Mouse (Mus musculus): ENCODE measurements around the gene Akr7a5. TPM values are rescaled to one million over a fixed set of nuclear protein-coding genes. Genes with fewer than 3 reads are reported as not detected.

Gene Akr7a5
- polyA plus RNA-seq, 1 experiment, result 29.5 TPM

DNA sequence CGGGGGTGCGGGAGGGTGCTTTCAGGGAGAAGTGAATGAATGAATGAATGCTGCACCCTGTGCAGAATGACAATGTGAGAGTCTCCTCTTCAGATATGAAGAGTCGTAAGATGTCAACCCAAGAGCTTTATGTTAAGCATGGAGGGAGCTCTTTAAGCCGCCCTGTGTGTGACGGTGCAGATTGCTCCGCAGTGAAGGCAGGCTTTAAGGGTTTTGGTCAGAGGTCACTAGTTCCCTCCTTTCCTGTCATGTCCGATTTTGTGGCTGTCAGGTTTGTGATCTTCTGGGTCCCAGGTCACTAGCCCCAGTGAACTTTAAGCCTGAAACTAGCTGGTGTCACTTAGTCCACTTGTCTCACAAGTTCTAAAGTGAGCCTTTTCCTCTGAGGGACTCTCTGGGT lies 42.3 kb downstream of the Akr7a5 start:
- Histone ChIP-seq H3K27ac (ENCODE audit: control insufficient read depth, insufficient read depth, low read length) (no peak overlapping the region), H3K4me1 (replicated peaks; ENCODE audit: control insufficient read depth, insufficient read depth, low read length) (peaks cover 15% of the 10 kb centered on the region), H3K27me3 (ENCODE audit: control insufficient read depth, insufficient read depth, low read length) (no peaks in the 10 kb centered on the region), H3K36me3 (ENCODE audit: control insufficient read depth, insufficient read depth, low read length) (peaks cover 14% of the 10 kb centered on the region), H3K4me3 (ENCODE audit: control insufficient read depth, insufficient read depth, low read length) (peak overlapping the region; percentile 69)
- WGBS, result 1% methylated on average over 7 of the region's 7 CpGs
- no peak for TF ChIP-seq CTCF (IDR thresholded peaks at IDR 0.05; ENCODE audit: borderline replicate concordance, control insufficient read depth, extremely low read depth, insufficient read depth, low read length, poor library complexity)
- no peak for TF ChIP-seq POLR2A (IDR thresholded peaks at IDR 0.05; ENCODE audit: control insufficient read depth, extremely low read depth, insufficient read depth, low read length, poor library complexity)
- no peak for DNase-seq

- DNase-seq, result no peak
- Histone ChIP-seq H3K27ac (ENCODE audit: control insufficient read depth, insufficient read depth, low read length) (no peak overlapping the region), H3K36me3 (ENCODE audit: control insufficient read depth, insufficient read depth, low read length) (peaks cover 29% of the 10 kb centered on the region), H3K27me3 (ENCODE audit: control insufficient read depth, insufficient read depth, low read length) (no peaks in the 10 kb centered on the region), H3K4me3 (ENCODE audit: control insufficient read depth, insufficient read depth, low read length) (no peak overlapping the region), H3K4me1 (replicated peaks; ENCODE audit: control insufficient read depth, insufficient read depth, low read length) (peaks cover 5% of the 10 kb centered on the region)
- no peak for TF ChIP-seq CTCF (IDR thresholded peaks at IDR 0.05; ENCODE audit: borderline replicate concordance, control insufficient read depth, extremely low read depth, insufficient read depth, low read length, poor library complexity)
- no peak for TF ChIP-seq POLR2A (IDR thresholded peaks at IDR 0.05; ENCODE audit: control insufficient read depth, extremely low read depth, insufficient read depth, low read length, poor library complexity)
- 93% methylated on average over 3 of the region's 3 CpGs for WGBS
Observed at GRCm38 (mm10) chr4:139357211-139357610, 46.7 kb downstream of the Akr7a5 start.

- Histone ChIP-seq H3K4me3 (ENCODE audit: control insufficient read depth, insufficient read depth, low read length) (no peak overlapping the region), H3K36me3 (ENCODE audit: control insufficient read depth, insufficient read depth, low read length) (peaks cover 61% of the 10 kb centered on the region), H3K27ac (ENCODE audit: control insufficient read depth, insufficient read depth, low read length) (no peak overlapping the region), H3K27me3 (ENCODE audit: control insufficient read depth, insufficient read depth, low read length) (no peaks in the 10 kb centered on the region), H3K4me1 (replicated peaks; ENCODE audit: control insufficient read depth, insufficient read depth, low read length) (no peaks in the 10 kb centered on the region)
- no peak for DNase-seq
- WGBS, result 97% methylated on average over 11 of the region's 11 CpGs
- TF ChIP-seq CTCF (IDR thresholded peaks at IDR 0.05; ENCODE audit: borderline replicate concordance, control insufficient read depth, extremely low read depth, insufficient read depth, low read length, poor library complexity), result no peak
- no peak for TF ChIP-seq POLR2A (IDR thresholded peaks at IDR 0.05; ENCODE audit: control insufficient read depth, extremely low read depth, insufficient read depth, low read length, poor library complexity)
Observed at GRCm38 (mm10) chr4:139360761-139361548, 50.4 kb downstream of the Akr7a5 start.

DNA sequence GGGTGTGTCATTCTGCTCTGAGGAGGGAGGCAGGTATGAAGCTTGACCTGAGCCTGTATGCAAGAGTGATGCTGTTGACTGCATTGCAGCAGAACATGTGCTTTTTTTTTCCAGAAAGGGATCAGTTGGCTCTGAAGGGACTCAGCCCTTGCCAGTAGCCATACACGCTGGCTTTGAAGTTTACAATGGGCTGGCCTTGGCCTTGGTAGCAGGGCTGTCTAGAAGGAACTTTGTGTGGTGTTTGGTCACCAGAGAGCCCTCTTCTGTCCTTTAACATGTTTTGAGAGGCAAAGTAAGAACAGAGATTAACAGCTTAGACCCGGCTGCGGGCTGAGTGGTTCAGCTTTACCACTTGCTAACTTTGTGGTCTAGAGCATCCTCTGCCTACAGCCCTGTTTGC lies 56.8 kb downstream of the Akr7a5 start:
- TF ChIP-seq CTCF (IDR thresholded peaks at IDR 0.05; ENCODE audit: borderline replicate concordance, control insufficient read depth, extremely low read depth, insufficient read depth, low read length, poor library complexity) (no peak), POLR2A (IDR thresholded peaks at IDR 0.05; ENCODE audit: control insufficient read depth, extremely low read depth, insufficient read depth, low read length, poor library complexity) (no peak)
- H3K36me3 ChIP-seq (ENCODE audit: control insufficient read depth, insufficient read depth, low read length), result peaks cover 75% of the 10 kb centered on the region
- H3K4me1 ChIP-seq (replicated peaks; ENCODE audit: control insufficient read depth, insufficient read depth, low read length), result no peaks in the 10 kb centered on the region
- H3K4me3 ChIP-seq (ENCODE audit: control insufficient read depth, insufficient read depth, low read length), result no peak overlapping the region
- no peak overlapping the region for H3K27ac ChIP-seq (ENCODE audit: control insufficient read depth, insufficient read depth, low read length)
- 95% methylated on average over 3 of the region's 3 CpGs for WGBS
- H3K27me3 ChIP-seq (ENCODE audit: control insufficient read depth, insufficient read depth, low read length), result no peaks in the 10 kb centered on the region
- no peak for DNase-seq

Other genes with a start within 250 kb of the Akr7a5 start
- gene Htr6, start 235.2 kb upstream of the Akr7a5 start, polyA plus RNA-seq (2012; rRNA removed), result not detected in 2 replicates
- gene Nbl1, start 217.8 kb upstream of the Akr7a5 start, polyA plus RNA-seq (2012; rRNA removed), result 35.7 and 36.3 TPM in 2 replicates
- 38.0 and 65.3 TPM in 2 replicates for gene Minos1, start 179.6 kb upstream of the Akr7a5 start, polyA plus RNA-seq (2012; rRNA removed)
- gene Capzb, start 117.8 kb upstream of the Akr7a5 start, polyA plus RNA-seq (2012; rRNA removed), result 167 and 213 TPM in 2 replicates
- 42.6 and 50.1 TPM in 2 replicates for gene Pqlc2, start within 50 bp of the Akr7a5 start, polyA plus RNA-seq (2012; rRNA removed)
- 33.7 and 37.6 TPM in 2 replicates for gene Mrto4, start 41.8 kb downstream of the Akr7a5 start, polyA plus RNA-seq (2012; rRNA removed)
- gene Emc1, start 41.8 kb downstream of the Akr7a5 start, polyA plus RNA-seq (2012; rRNA removed), result 34.2 and 41.6 TPM in 2 replicates
- 301 and 312 TPM in 2 replicates for gene Ubr4, start 41.9 kb downstream of the Akr7a5 start, polyA plus RNA-seq (2012; rRNA removed)
- gene Iffo2, start 219.8 kb downstream of the Akr7a5 start, polyA plus RNA-seq (2012; rRNA removed), result 5.4 and 5.8 TPM in 2 replicates